Mouse (Mus musculus): ENCODE measurements at regions not wholly inside any gene's neighbourhood (a gene's known extent, or its start where the extent isn't known, plus 50 kb on each side); places are given as distances from the start of the nearest gene placed in this dataset.

DNA sequence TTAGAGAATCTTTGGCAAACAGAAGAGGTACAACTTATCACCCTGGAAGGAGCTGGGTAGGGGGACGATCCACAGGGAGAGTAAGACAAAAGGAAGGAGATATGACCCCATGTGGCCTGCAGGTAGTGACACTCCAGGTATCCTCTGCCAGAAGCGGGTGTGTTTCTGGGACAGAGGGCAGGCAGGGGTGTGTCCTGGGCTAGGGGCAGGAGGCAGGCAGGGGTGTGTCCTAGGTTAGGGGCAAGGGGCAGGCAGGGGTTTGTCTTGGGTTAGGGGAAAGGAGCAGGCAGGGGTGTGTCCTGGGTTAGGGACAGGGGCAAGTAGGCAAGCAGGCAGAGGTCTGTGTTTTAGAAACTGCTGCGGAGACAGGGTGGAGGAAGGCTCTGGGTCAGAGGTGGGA lies 120.5 kb downstream of the Cyp26b1 start:
- H3K4me2 ChIP-seq = no peak overlapping the region
- no peaks in the 10 kb centered on the region for H3K27me3 ChIP-seq
- ATAC-seq = no peak
- H3K9ac ChIP-seq = no peak overlapping the region
- no peak overlapping the region for H3K27ac ChIP-seq
- WGBS = 71% methylated on average over 3 of the region's 3 CpGs
- H3K9me3 ChIP-seq (replicated peaks) = no peaks in the 10 kb centered on the region
- H3K4me1 ChIP-seq = peaks cover 12% of the 10 kb centered on the region; the same call in 1 of the 2 replicates
- H3K36me3 ChIP-seq (ENCODE audit: poor library complexity, severe bottlenecking) = no peaks in the 10 kb centered on the region
- H3K4me3 ChIP-seq = no peak overlapping the region

DNA sequence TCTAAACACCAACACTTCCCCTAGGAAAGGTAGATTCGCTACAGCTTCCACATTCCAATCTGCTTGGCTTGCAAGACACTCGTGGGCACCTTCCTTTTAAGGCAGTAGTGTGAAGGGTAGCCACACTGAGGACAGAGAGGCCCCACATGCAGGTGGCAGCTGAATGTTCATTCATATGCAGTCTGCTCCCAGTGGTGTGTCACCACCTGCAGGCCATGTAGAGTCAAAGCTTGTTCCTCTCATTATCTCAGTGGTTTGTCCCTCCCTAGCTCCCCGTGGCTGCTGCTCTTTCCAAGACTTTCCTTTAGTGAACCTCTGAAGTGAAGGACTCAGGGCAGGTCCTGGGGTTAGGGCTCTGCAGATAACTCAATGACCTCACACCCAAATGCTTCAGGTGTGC lies 121.4 kb downstream of the Cyp26b1 start:
- H3K4me3 ChIP-seq = no peak overlapping the region
- no peak overlapping the region for H3K4me2 ChIP-seq
- H3K27ac ChIP-seq = no peak overlapping the region
- no peak overlapping the region for H3K9ac ChIP-seq
- H3K9me3 ChIP-seq (replicated peaks) = no peaks in the 10 kb centered on the region
- no peaks in the 10 kb centered on the region for H3K36me3 ChIP-seq (ENCODE audit: poor library complexity, severe bottlenecking)
- no peaks in the 10 kb centered on the region for H3K27me3 ChIP-seq
- no peak for ATAC-seq
- WGBS = 31% methylated on average over 3 of the region's 3 CpGs
- H3K4me1 ChIP-seq = peaks cover 11% of the 10 kb centered on the region; the same call in 1 of the 2 replicates

DNA sequence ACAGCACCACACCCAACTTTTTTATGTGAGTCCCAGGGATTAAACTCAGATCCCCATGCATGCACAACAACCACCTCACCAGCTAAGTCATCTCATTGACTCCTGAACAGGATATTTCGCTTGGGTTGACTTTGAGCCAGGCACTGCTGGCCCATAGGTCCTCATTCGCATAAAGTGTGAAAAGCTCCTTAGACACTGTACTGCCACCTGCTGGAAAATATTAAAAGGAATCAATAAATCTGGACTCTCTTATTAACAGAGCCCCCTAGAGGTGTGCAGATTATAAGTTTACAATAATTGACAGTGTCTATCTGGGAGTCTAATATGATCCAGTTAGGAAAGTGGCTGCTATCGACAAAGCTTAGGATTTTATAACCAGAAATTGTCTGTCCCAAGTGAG lies 126.4 kb downstream of the Cyp26b1 start:
- no peak overlapping the region for H3K27ac ChIP-seq
- 85% methylated on average over 3 of the region's 3 CpGs for WGBS
- no peak overlapping the region for H3K4me2 ChIP-seq
- H3K27me3 ChIP-seq = no peaks in the 10 kb centered on the region
- H3K9ac ChIP-seq = no peak overlapping the region
- H3K4me1 ChIP-seq = no peaks in the 10 kb centered on the region
- no peak for ATAC-seq
- no peaks in the 10 kb centered on the region for H3K9me3 ChIP-seq (replicated peaks)
- H3K4me3 ChIP-seq = no peak overlapping the region
- no peaks in the 10 kb centered on the region for H3K36me3 ChIP-seq (ENCODE audit: poor library complexity, severe bottlenecking)

GRCm38 (mm10) chr6:84466223-84466622 lies 127.5 kb downstream of the Cyp26b1 start:
- ATAC-seq = peak; percentile 77
- Histone ChIP-seq H3K9ac (no peak overlapping the region), H3K4me2 (no peak overlapping the region), H3K27ac (no peak overlapping the region), H3K36me3 (ENCODE audit: poor library complexity, severe bottlenecking) (no peaks in the 10 kb centered on the region), H3K4me1 (no peaks in the 10 kb centered on the region), H3K9me3 (replicated peaks) (no peaks in the 10 kb centered on the region), H3K27me3 (no peaks in the 10 kb centered on the region), H3K4me3 (no peak overlapping the region)
- WGBS = 75% methylated on average over 7 of the region's 7 CpGs

GRCm38 (mm10) chr6:84465596-84465995 lies 128.1 kb downstream of the Cyp26b1 start:
- H3K4me1 ChIP-seq = no peaks in the 10 kb centered on the region
- no peaks in the 10 kb centered on the region for H3K9me3 ChIP-seq (replicated peaks)
- H3K36me3 ChIP-seq (ENCODE audit: poor library complexity, severe bottlenecking) = no peaks in the 10 kb centered on the region
- no peak for ATAC-seq
- no peak overlapping the region for H3K4me2 ChIP-seq
- no peak overlapping the region for H3K4me3 ChIP-seq
- H3K27ac ChIP-seq = peak overlapping the region; percentile 31; the same call in 1 of the 2 replicates
- 84% methylated on average over 5 of the region's 5 CpGs for WGBS
- no peaks in the 10 kb centered on the region for H3K27me3 ChIP-seq
- H3K9ac ChIP-seq = no peak overlapping the region

- Histone ChIP-seq H3K27me3 (no peaks in the 10 kb centered on the region), H3K9ac (no peak overlapping the region), H3K4me3 (no peak overlapping the region), H3K4me1 (no peaks in the 10 kb centered on the region), H3K9me3 (replicated peaks) (no peaks in the 10 kb centered on the region), H3K27ac (no peak overlapping the region), H3K36me3 (ENCODE audit: poor library complexity, severe bottlenecking) (no peaks in the 10 kb centered on the region), H3K4me2 (no peak overlapping the region)
- ATAC-seq = no peak
- 88% methylated on average over 7 of the region's 7 CpGs for WGBS
Measured at GRCm38 (mm10) chr6:84463592-84464367, 129.9 kb downstream of the Cyp26b1 start.

- no peak overlapping the region for H3K4me3 ChIP-seq
- H3K9ac ChIP-seq = no peak overlapping the region
- no peaks in the 10 kb centered on the region for H3K9me3 ChIP-seq (replicated peaks)
- ATAC-seq = no peak
- no peaks in the 10 kb centered on the region for H3K4me1 ChIP-seq
- no peaks in the 10 kb centered on the region for H3K36me3 ChIP-seq (ENCODE audit: poor library complexity, severe bottlenecking)
- no peak overlapping the region for H3K4me2 ChIP-seq
- WGBS = 90% methylated on average over 3 of the region's 3 CpGs
- no peak overlapping the region for H3K27ac ChIP-seq
- no peaks in the 10 kb centered on the region for H3K27me3 ChIP-seq
Measured at GRCm38 (mm10) chr6:84456803-84457202, 136.9 kb downstream of the Cyp26b1 start.

DNA sequence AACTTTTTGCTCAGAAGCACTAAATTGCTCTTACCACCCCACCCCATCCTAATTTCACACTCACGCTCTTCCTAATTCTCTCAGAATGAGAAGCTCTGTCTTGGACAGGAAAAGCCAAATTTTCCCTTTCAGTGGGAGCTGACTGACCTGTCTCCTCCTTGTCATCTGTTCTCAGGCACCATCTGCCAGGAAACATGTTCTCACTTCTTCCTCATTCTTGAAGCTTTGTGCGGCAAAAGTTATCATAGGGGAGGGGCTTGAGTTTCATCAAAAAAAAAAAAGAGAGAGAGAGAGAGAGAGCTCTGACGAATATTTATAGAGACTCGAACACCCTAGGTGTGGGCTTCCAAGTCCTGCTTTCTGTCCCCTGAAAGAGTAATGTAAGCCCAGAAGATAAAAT lies 148.6 kb downstream of the Cyp26b1 start:
- peaks cover 7% of the 10 kb centered on the region; the same call in 1 of the 2 replicates for H3K9me3 ChIP-seq (replicated peaks)
- 69% methylated on average over 4 of the region's 4 CpGs for WGBS
- no peak overlapping the region for H3K4me2 ChIP-seq
- no peak overlapping the region for H3K27ac ChIP-seq
- H3K9ac ChIP-seq = no peak overlapping the region
- H3K36me3 ChIP-seq (ENCODE audit: poor library complexity, severe bottlenecking) = no peaks in the 10 kb centered on the region
- H3K27me3 ChIP-seq = no peaks in the 10 kb centered on the region
- peaks cover 7% of the 10 kb centered on the region; the same call in 1 of the 2 replicates for H3K4me1 ChIP-seq
- ATAC-seq = no peak
- no peak overlapping the region for H3K4me3 ChIP-seq

DNA sequence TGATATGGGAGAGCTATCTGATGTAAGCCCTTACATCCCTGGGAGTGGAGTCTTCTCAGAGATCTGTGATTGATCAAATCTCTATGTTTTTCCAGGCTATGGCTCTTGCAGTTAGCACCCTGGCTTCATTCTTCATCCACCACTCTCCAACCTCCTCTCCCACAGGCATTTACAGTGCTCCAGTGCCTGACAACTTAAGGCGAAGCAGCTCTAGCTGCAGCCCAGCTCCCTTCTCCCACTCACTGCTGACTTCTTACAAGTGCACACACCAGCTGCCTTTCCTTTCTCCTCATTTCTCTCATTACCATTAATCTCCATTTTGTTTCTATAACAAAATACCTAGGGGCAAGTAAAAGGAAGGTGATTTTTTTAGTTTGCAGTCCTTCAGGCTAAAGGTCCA lies 151.0 kb downstream of the Cyp26b1 start:
- WGBS = 72% methylated on average over 1 of the region's 1 CpGs
- Histone ChIP-seq H3K27ac (no peak overlapping the region), H3K9me3 (replicated peaks) (peaks cover 7% of the 10 kb centered on the region; the same call in 1 of the 2 replicates), H3K9ac (no peak overlapping the region), H3K36me3 (ENCODE audit: poor library complexity, severe bottlenecking) (no peaks in the 10 kb centered on the region), H3K4me3 (no peak overlapping the region), H3K4me2 (no peak overlapping the region), H3K27me3 (no peaks in the 10 kb centered on the region), H3K4me1 (peaks cover 7% of the 10 kb centered on the region; the same call in 1 of the 2 replicates)
- no peak for ATAC-seq

- Histone ChIP-seq H3K4me3 (no peak overlapping the region), H3K27ac (peak overlapping the region; percentile 14; the same call in 1 of the 2 replicates), H3K27me3 (no peaks in the 10 kb centered on the region), H3K4me2 (no peak overlapping the region), H3K4me1 (peaks cover 7% of the 10 kb centered on the region; the same call in 1 of the 2 replicates), H3K9me3 (replicated peaks) (peaks cover 7% of the 10 kb centered on the region; the same call in 1 of the 2 replicates), H3K9ac (no peak overlapping the region), H3K36me3 (ENCODE audit: poor library complexity, severe bottlenecking) (no peaks in the 10 kb centered on the region)
- ATAC-seq = no peak
- 55% methylated on average over 5 of the region's 5 CpGs for WGBS
Measured at GRCm38 (mm10) chr6:84441721-84442480, 151.8 kb downstream of the Cyp26b1 start.

- H3K27me3 ChIP-seq = no peaks in the 10 kb centered on the region
- H3K27ac ChIP-seq = no peak overlapping the region
- no peak overlapping the region for H3K9ac ChIP-seq
- H3K36me3 ChIP-seq (ENCODE audit: poor library complexity, severe bottlenecking) = no peaks in the 10 kb centered on the region
- WGBS = 92% methylated on average over 1 of the region's 1 CpGs
- no peaks in the 10 kb centered on the region for H3K4me1 ChIP-seq
- H3K4me3 ChIP-seq = no peak overlapping the region
- peaks cover 7% of the 10 kb centered on the region; the same call in 1 of the 2 replicates for H3K9me3 ChIP-seq (replicated peaks)
- no peak for ATAC-seq
- no peak overlapping the region for H3K4me2 ChIP-seq
Measured at GRCm38 (mm10) chr6:84436716-84437115, 157.0 kb downstream of the Cyp26b1 start.

GRCm38 (mm10) chr6:84434532-84434931 lies 159.2 kb downstream of the Cyp26b1 start:
- Histone ChIP-seq H3K27ac (no peak overlapping the region), H3K4me2 (no peak overlapping the region), H3K9ac (no peak overlapping the region), H3K36me3 (ENCODE audit: poor library complexity, severe bottlenecking) (no peaks in the 10 kb centered on the region), H3K4me1 (no peaks in the 10 kb centered on the region), H3K27me3 (no peaks in the 10 kb centered on the region), H3K9me3 (replicated peaks) (no peaks in the 10 kb centered on the region), H3K4me3 (no peak overlapping the region)
- no peak for ATAC-seq
- WGBS = 89% methylated on average over 6 of the region's 6 CpGs
